Mouse (Mus musculus) testis, postnatal 14 days (tissue): ENCODE data around the gene Hdhd3.
A peak's percentile ranks its signal among the peaks of the same experiment; 100 is the strongest.

Experiments
- DNase-seq: peaks from one replicate; pipeline ENCODE4 v3.0.0; 2021; ENCODE audit warnings: low spot score

Gene Hdhd3

DNA sequence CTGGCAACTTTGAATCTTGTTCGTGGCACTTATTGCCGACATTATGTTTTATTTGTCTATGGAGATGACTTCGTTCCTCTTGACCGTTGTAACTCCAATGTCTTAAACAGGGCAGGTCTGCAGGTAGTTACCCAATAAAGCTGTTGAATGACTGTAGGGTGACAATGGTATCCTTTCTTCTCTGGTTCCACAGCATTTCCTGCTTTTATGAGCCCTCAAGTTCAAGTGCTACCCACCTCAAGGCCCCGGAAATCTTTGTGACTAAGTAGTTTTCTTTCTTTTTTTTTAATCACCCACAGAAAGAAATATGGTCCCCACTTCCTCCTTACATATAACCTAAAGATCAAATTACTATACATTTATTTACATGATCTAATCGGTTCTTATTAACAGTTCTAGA lies 27.5 kb downstream of the Hdhd3 start:
- no peak for DNase-seq

DNA sequence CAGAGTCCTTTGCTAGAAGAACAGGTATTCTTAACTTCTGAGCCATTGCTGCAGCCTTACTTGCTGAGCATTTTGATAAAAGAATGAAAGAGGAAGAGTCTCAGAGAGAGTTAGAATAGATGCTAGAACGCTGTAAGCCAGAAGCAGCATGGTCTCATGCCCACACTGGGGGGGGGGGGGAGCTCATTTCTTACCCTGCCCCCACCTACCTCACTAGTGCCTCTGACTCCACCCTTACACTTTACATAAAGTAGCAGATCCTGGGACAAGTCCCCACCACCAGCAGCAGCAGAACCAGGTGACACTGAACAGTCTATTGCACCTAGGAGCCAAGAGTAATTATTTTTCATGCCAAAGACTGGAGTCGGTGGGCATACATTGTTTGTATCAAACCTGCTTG lies 28.1 kb downstream of the Hdhd3 start:
- DNase-seq: no peak

DNA sequence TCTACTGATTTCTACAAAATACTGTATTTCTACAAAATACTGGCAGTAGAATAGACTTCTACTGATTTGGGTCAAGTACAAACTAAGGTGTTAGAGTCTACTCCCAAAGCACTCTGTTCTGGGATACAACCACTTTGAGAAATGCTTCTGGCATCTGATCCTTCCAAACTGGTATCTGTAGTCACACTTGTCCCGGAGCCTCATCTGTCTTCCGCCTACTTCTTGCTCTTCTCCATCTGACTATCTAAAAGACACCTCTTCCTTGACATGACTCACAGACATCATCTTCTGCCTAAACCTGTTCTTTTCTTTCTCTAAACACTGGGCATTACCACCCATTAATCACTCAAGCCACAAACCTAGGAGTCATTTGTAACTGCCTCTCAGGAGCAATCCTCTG lies 31.2 kb downstream of the Hdhd3 start:
- DNase-seq: no peak

DNA sequence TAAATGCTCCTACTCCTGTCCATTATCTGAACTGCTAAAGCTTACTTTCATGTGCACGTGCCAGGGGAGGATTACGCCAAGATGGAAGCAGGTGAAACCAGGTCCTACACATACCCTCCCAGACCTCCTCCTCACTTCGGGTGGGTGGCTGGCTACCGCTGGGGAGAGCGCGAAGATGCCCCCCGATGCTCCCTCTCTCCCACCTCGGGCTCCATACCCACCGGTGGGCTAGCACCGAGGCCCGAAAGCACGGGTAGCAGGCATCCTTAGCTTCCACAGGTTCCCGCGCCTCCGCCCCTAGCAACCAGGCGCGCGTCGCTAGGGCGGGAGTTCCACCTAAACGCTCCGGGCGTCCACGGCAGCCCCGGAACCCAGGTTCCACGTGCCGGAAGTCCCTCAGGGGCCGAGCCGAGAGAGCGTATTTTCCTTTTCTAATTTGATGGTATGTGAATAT lies 32.6 kb downstream of the Hdhd3 start, which contains the start of gene Wdr31:
Gene Wdr31 (minus strand): TSS at position 299 of the 454 bp plus-strand sequence.
- peak; percentile 84 for DNase-seq

DNA sequence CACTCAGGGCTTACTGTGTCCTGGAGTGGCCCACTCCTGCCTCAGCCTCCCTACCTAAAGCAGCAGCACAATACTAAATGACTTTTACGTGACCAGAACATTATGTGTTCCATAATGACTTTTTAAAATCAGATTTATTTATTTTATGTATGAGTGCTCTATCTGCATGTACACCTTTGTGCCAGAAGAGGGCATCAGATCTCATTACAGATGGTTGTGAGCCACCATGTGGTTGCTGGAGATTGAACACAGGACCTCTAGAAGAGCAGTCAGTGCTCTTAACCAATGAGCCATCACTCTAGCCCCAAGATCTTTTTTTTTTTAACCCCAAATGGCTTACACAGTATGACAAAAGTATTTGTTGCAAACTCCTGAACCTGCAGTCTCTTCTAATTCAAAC lies 35.1 kb downstream of the Hdhd3 start:
- DNase-seq: no peak

DNA sequence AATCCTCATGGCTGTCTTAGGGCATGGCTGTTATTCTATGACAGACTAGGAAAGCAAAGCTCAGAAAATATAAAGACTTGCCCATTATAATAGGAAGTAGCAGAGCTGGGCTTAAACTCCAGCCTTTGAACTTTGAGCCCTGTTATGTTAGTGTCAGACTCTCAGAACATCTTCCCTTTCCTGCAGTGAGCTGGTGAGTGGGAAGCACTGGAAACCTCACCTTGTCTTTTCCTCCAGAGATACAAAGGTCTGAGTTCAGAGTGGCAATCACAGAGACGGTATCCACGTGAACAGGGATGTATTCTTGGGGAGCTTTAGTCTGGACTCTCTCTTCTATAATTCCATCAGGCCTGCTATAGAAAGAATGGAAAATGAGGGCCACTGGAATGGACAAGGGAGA lies 40.1 kb downstream of the Hdhd3 start:
- no peak for DNase-seq

DNA sequence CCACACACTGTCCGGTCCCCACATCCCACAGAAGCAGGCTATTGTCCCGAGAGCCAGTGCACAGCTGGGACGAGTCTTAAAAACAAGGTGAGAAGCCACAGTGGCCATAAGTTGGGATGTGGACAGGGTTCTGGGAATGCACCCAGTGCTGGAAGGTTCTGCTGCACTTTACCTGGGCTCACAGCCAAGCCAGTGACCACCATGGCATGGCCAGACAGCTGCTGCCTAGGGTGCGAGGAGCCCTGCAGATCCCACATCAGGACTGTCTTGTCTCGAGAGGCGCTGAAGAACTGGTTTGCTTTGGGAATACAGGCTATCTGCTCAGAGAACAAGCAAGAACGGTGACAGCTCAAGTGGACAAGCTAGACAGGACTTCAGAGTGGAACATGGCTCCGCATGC lies 42.9 kb downstream of the Hdhd3 start:
- no peak for DNase-seq

DNA sequence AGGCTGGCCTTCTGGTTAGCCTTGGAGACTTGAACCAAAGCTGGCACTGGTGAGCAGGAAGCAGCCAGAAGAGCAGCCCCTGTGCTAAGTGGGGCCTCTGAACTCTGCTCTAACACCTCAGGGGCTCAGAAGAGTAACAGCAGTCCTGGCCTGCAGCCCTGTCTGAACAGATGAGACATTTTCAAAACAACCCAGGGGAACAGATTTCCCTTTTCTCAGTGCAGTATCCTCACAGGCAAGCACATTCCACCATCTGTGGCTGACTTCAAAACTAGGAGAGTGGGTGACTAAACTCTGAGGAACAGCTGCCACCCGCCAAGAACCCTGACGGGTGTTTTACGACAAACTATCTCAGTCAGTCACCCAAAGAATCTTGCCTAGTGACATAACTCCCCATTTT lies 44.2 kb downstream of the Hdhd3 start:
- no peak for DNase-seq

DNA sequence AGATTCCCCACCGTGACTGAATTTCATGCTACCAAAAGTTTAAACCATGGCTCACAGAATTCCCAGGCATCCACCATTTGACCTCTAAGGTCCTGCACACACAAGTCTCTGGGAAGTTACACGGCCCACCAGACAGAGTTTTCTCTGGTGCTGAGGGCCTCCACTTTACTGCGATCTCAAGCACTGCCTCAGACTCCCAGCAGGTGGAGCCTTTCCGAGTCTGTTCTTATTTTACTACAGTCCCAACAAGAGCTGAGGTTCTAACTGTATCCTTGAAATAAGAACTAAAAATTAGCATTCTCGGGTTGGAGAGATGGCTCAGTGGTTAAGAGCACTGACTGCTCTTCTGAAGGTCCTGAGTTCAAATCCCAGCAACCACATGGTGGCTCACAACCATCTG lies 48.3 kb downstream of the Hdhd3 start:
- no peak for DNase-seq
